Mouse (Mus musculus) common myeloid progenitor, adult 5-6 weeks (primary cell): Measurements from ENCODE around the gene Pms2. TPM values are rescaled to one million over a fixed set of nuclear protein-coding genes. Genes with fewer than 3 reads are reported as not detected.

ENCODE experiments used
- ATAC-seq: replicated peaks from 2 replicates; pipeline ENCODE4 v1.8.0; 2016; ENCODE audit warnings: low read depth, mild to moderate bottlenecking, moderate TSS enrichment, inconsistent platforms; ENCODE audit not compliant: poor library complexity, severe bottlenecking
- total RNA-seq: library from RNA; stranded (forward); fragments of 200-1000, 187-1606 nt; gene quantifications from 2 replicates; pipeline ENCODE4 v1.2.3, GENCODE M21; 2017

Pms2 gene
- total RNA-seq, 1 experiment from 2014 or later = 30.0 TPM

- no peak for ATAC-seq
Measured at GRCm38 (mm10) chr5:143980858-143981257, 71.1 kb downstream of the Pms2 start.

GRCm38 (mm10) chr5:143982361-143982760 is 72.6 kb downstream of the Pms2 start:
- no peak for ATAC-seq

Other genes with a start within 250 kb of the Pms2 start
- 12.7 and 27.7 TPM in 2 replicates for gene Usp42, start 177.7 kb upstream of the Pms2 start, total RNA-seq
- 35.6 and 43.5 TPM in 2 replicates for gene Eif2ak1, start 92.2 kb upstream of the Pms2 start, total RNA-seq
- 0.39 TPM in 1 of 2 replicates, not detected in the other for gene Ankrd61, start 12.3 kb upstream of the Pms2 start, total RNA-seq
- 84.6 and 98.4 TPM in 2 replicates for gene Aimp2, start 117 bp upstream of the Pms2 start, total RNA-seq
- not detected in 2 replicates for gene Gm42421, start 18.2 kb downstream of the Pms2 start, total RNA-seq
- not detected in 2 replicates for gene Rsph10b, start 23.1 kb downstream of the Pms2 start, total RNA-seq
- 94.4 and 110 TPM in 2 replicates for gene Ccz1, start 104.9 kb downstream of the Pms2 start, total RNA-seq
- not detected in 2 replicates for gene Ocm, start 116.7 kb downstream of the Pms2 start, total RNA-seq
- 8.1 and 9.7 TPM in 2 replicates for gene Lmtk2, start 190.5 kb downstream of the Pms2 start, total RNA-seq